Comparison of ENCODE assay signal across 7 mouse cellular contexts in genomic region chr3:90615415-90615814, GRCm38 (mm10). TPM values are rescaled to one million over a fixed set of nuclear protein-coding genes. Genes with fewer than 3 reads are reported as not detected.
A peak's percentile ranks its signal among the peaks of the same experiment; 100 is the strongest.
DNase-seq lines count a peak whose midpoint lies in the region; ATAC-seq and TF ChIP-seq lines count a peak whose summit lies in the region.

No protein-coding gene starts in this region.

- no peak overlapping the region for H3K9ac ChIP-seq in intestine, embryonic 14.5 days (ENCODE audit: low read length)

- no peak overlapping the region for H3K4me3 ChIP-seq in cortical plate, adult 2 months (ENCODE audit: insufficient read depth, low read length)
- no peak overlapping the region for H3K4me3 ChIP-seq in intestine, embryonic 14.5 days (ENCODE audit: low read depth, low read length)

- peak; percentile 70 for ATAC-seq in intestine, embryonic 14.5 days (replicated peaks; ENCODE audit: low FRiP score, low TSS enrichment, low read depth)

- no peaks in the 10 kb centered on the region for H3K36me3 ChIP-seq in intestine, embryonic 14.5 days (ENCODE audit: control insufficient read depth, insufficient read depth, low read length)

- H3K27ac ChIP-seq in cortical plate, adult 2 months (ENCODE audit: insufficient read depth, low read length), result no peak overlapping the region
- no peak overlapping the region for H3K27ac ChIP-seq in intestine, embryonic 14.5 days (ENCODE audit: low read depth)

- H3K4me1 ChIP-seq in cortical plate, adult 2 months (ENCODE audit: control insufficient read depth, insufficient read depth, low read length), result peaks cover 1% of the 10 kb centered on the region; the same call in 1 of the 2 replicates
- peaks cover 7% of the 10 kb centered on the region for H3K4me1 ChIP-seq in intestine, embryonic 14.5 days (replicated peaks; ENCODE audit: control insufficient read depth, insufficient read depth, low read length)

- intact Hi-C loops in gastrocnemius, postnatal 14 days (cut with DNase I; ENCODE audit: low total_unique reads), result loop anchor here (5.0 kb wide), 2 partner anchors 33 to 88 kb away; partner anchors contain the start of gene S100a14
- intact Hi-C loops in left cerebral cortex, postnatal 14 days (cut with DNase I), result loop anchor here (2.0 to 5.0 kb wide), 2 partner anchors 88 to 125 kb away; partner anchors contain the start of genes S100a14 and Snapin

- TF ChIP-seq CTCF in cortical plate, adult 2 months (IDR thresholded peaks at IDR 0.05; ENCODE audit: extremely low read depth, insufficient read depth, low read length), result peak; percentile 81

- no peaks in the 10 kb centered on the region for H3K9me3 ChIP-seq in intestine, embryonic 14.5 days (ENCODE audit: control insufficient read depth, low read length)

- no peak for TF ChIP-seq POLR2A in cortical plate, adult 2 months (IDR thresholded peaks at IDR 0.05; ENCODE audit: extremely low read depth, insufficient read depth, low read length)

- WGBS in intestine, embryonic 14.5 days, result 14% methylated on average over 7 of the region's 7 CpGs

- H3K4me2 ChIP-seq in intestine, embryonic 14.5 days (ENCODE audit: low read length), result peak overlapping the region; percentile 26

- DNase-seq in adipocyte (ENCODE audit: low spot score), result peak; percentile 91
- peak; percentile 78 for DNase-seq in gastrocnemius, postnatal 14 days
- peak; percentile 82 for DNase-seq in intestine, embryonic 14.5 days (ENCODE audit: low spot score)
- peak; percentile 76 to 84 for DNase-seq in left cerebral cortex, postnatal 14 days (ENCODE audit: low spot score in 2 of 2)
- peak; percentile 68 for DNase-seq in mesoderm, embryonic 11.5 days (ENCODE audit: low read depth, low spot score)
- DNase-seq in skeletal muscle tissue, adult 2 months (ENCODE audit: low read depth, low spot score), result peak; percentile 70

- no peaks in the 10 kb centered on the region for H3K27me3 ChIP-seq in intestine, embryonic 14.5 days (replicated peaks; ENCODE audit: control insufficient read depth, insufficient read depth, low read length)

RNA-seq across cellular contexts. Expression of gene S100a6, which starts 2.7 kb away (rescaled TPM):
- polyA plus RNA-seq in cortical plate, adult 2 months (2012; rRNA removed), result 51.5 and 66.4 TPM in 2 replicates
- total RNA-seq in gastrocnemius, postnatal 14 days (2021), result 10 to 100 TPM; 69.9 to 95.9 TPM
- polyA plus RNA-seq in intestine, embryonic 14.5 days (2014; fragmentation: Nextera tagmentation; extraction: Ambion mirVana), result 359 and 401 TPM in 2 replicates
- total RNA-seq in left cerebral cortex, postnatal 14 days (2021), result 10 to 100 TPM; 30.8 to 35.1 TPM

RNA-seq across cellular contexts. Expression of gene S100a5, which starts 7.1 kb away (rescaled TPM):
- not detected in 2 replicates for polyA plus RNA-seq in cortical plate, adult 2 months (2012; rRNA removed)
- not detected for total RNA-seq in gastrocnemius, postnatal 14 days (2021)
- 5.1 and 8.6 TPM in 2 replicates for polyA plus RNA-seq in intestine, embryonic 14.5 days (2014; fragmentation: Nextera tagmentation; extraction: Ambion mirVana)
- not detected for total RNA-seq in left cerebral cortex, postnatal 14 days (2021)

RNA-seq across cellular contexts. Expression of gene S100a4, which starts 11.8 kb away (rescaled TPM):
- polyA plus RNA-seq in cortical plate, adult 2 months (2012; rRNA removed), result 10.9 and 13.4 TPM in 2 replicates
- 10 to 100 TPM; 11.1 to 16.5 TPM for total RNA-seq in gastrocnemius, postnatal 14 days (2021)
- 4.1 and 5.3 TPM in 2 replicates for polyA plus RNA-seq in intestine, embryonic 14.5 days (2014; fragmentation: Nextera tagmentation; extraction: Ambion mirVana)
- total RNA-seq in left cerebral cortex, postnatal 14 days (2021), result 1 to 10 TPM; 6.8 to 7.0 TPM

RNA-seq across cellular contexts. Expression of gene Gm42674, which starts 13.7 kb away (rescaled TPM):
- not detected in 2 replicates for polyA plus RNA-seq in cortical plate, adult 2 months (2012; rRNA removed)
- not detected for total RNA-seq in gastrocnemius, postnatal 14 days (2021)
- not detected in 2 replicates for polyA plus RNA-seq in intestine, embryonic 14.5 days (2014; fragmentation: Nextera tagmentation; extraction: Ambion mirVana)
- total RNA-seq in left cerebral cortex, postnatal 14 days (2021), result not detected

RNA-seq across cellular contexts. Expression of gene S100a2, which starts 25.4 kb away (rescaled TPM):
- polyA plus RNA-seq in cortical plate, adult 2 months (2012; rRNA removed), result not detected in 2 replicates
- not detected for total RNA-seq in gastrocnemius, postnatal 14 days (2021)
- polyA plus RNA-seq in intestine, embryonic 14.5 days (2014; fragmentation: Nextera tagmentation; extraction: Ambion mirVana), result not detected in 2 replicates
- not detected for total RNA-seq in left cerebral cortex, postnatal 14 days (2021)
